Mouse (Mus musculus): Measurements from ENCODE around the gene Drd4.

GRCm38 (mm10) chr7:141269273-141269545, 22.6 kb upstream of the Drd4 start:
- TF ChIP-seq CTCF (IDR thresholded peaks at IDR 0.05; ENCODE audit: extremely low read depth, insufficient read depth, low read length), result no peak
- no peak for TF ChIP-seq POLR2A (IDR thresholded peaks at IDR 0.05; ENCODE audit: extremely low read depth, insufficient read depth, low read length)

Measured in cortical plate, adult 2 months (tissue).